In genomic region chrX:136820250-136820649, GRCm38 (mm10) we compare ENCODE assay signal across 9 mouse cellular contexts. TPM values are rescaled to one million over a fixed set of nuclear protein-coding genes. Genes with fewer than 3 reads are reported as not detected.
DNase-seq lines count a peak whose midpoint lies in the region; ATAC-seq and TF ChIP-seq lines count a peak whose summit lies in the region.
"Had no signal": no experiment of that assay in that cellular context is flagged by ENCODE, and none has a peak within 500 bp of the region (broad histone marks: within the 10 kb centered on the region; RNA-seq: fewer than 3 reads in every experiment).

No protein-coding gene starts in this region.

- no peak overlapping the region for H3K4me3 ChIP-seq in G1E (ENCODE audit: low read depth, low read length)
- H3K4me3 ChIP-seq in forebrain, embryonic 10.5 days = no peak overlapping the region

- H3K27ac ChIP-seq in forebrain, embryonic 10.5 days = peak overlapping the region; percentile 65; the same call in 1 of the 2 replicates

- no peaks in the 10 kb centered on the region for H3K27me3 ChIP-seq in G1E (ENCODE audit: insufficient read depth, low read length)
- H3K27me3 ChIP-seq in forebrain, embryonic 10.5 days (ENCODE audit: poor library complexity, severe bottlenecking) = peaks cover 91% of the 10 kb centered on the region

- peak; percentile 1 for DNase-seq in G1E (ENCODE audit: low spot score)
- DNase-seq in brain, embryonic 14.5 days (ENCODE audit: low read depth) = peak; percentile 90
- DNase-seq in forebrain, embryonic 10.5 days (ENCODE audit: extremely low spot score, low spot score) = peak; percentile 67
- peak; percentile 74 to 78 for DNase-seq in layer of hippocampus, postnatal 14 days (ENCODE audit: low spot score in 2 of 2)
- DNase-seq in lung, postnatal 4 days = peak; percentile 56 to 71
- peak; percentile 74 for DNase-seq in right cerebral cortex, adult 18-20 months
- DNase-seq in urinary bladder, postnatal 25 days (ENCODE audit: low spot score) = peak; percentile 49

- 27% methylated on average over 1 of the region's 1 CpGs for WGBS in forebrain, embryonic 10.5 days

- TF ChIP-seq POLR2A in brain, embryonic 14.5 days (IDR thresholded peaks at IDR 0.05; ENCODE audit: borderline replicate concordance, extremely low read depth, insufficient read depth, insufficient read length, poor library complexity, severe bottlenecking) = no peak

- no peak for TF ChIP-seq CTCF in G1E (IDR thresholded peaks at IDR 0.05; ENCODE audit: low read depth, low read length)
- peak; percentile 81; the same call in 1 of the 2 replicates for TF ChIP-seq CTCF in brain, embryonic 14.5 days (IDR thresholded peaks at IDR 0.05; ENCODE audit: borderline replicate concordance, extremely low read depth, insufficient read depth, insufficient read length)

- H3K9me3 ChIP-seq in G1E (replicated peaks) = no peaks in the 10 kb centered on the region
- H3K9me3 ChIP-seq in forebrain, embryonic 10.5 days = no peaks in the 10 kb centered on the region

- H3K4me1 ChIP-seq in G1E (ENCODE audit: insufficient read depth, low read depth, low read length) = no peaks in the 10 kb centered on the region
- no peaks in the 10 kb centered on the region for H3K4me1 ChIP-seq in forebrain, embryonic 10.5 days

- H3K36me3 ChIP-seq in G1E (replicated peaks) = no peaks in the 10 kb centered on the region
- H3K36me3 ChIP-seq in forebrain, embryonic 10.5 days (replicated peaks) = no peaks in the 10 kb centered on the region

- ATAC-seq in G1E (ENCODE audit: extremely low read depth, insufficient number of reproducible peaks, low FRiP score, poor library complexity, severe bottlenecking) = no peak
- ATAC-seq in hematopoietic stem cell, adult 5-6 weeks (replicated peaks in 1 of 2; ENCODE audit: insufficient read depth in 1 of 2, low FRiP score in 2 of 2, low TSS enrichment in 1 of 2, low read depth in 1 of 2, poor library complexity in 2 of 2, severe bottlenecking in 2 of 2) = peak; percentile 77 to 88

RNA-seq across cellular contexts. Expression of gene Plp1, which starts 2.2 kb away (rescaled TPM):
- total RNA-seq in G1E (2014; fragmentation: Nextera tagmentation) (0.45 and 0.97 TPM in 2 replicates), G1E (2017) (0.41 and 0.60 TPM in 2 replicates)
- 0.05 and 0.09 TPM in 2 replicates for polyA plus RNA-seq in G1E (2012)
- polyA plus RNA-seq in brain, embryonic 14.5 days (2012; rRNA removed) = 17.0 and 17.2 TPM in 2 replicates
- polyA plus RNA-seq in forebrain, embryonic 10.5 days (2016; fragmentation: Nextera tagmentation; extraction: Ambion mirVana) = 4.5 TPM in 2 replicates
- 3.4 and 3.6 TPM in 2 replicates for total RNA-seq in hematopoietic stem cell, adult 5-6 weeks (2017)
- 1,000 to 10,000 TPM; 1,032 to 1,112 TPM for total RNA-seq in layer of hippocampus, postnatal 14 days (2021)

RNA-seq across cellular contexts. Expression of gene Glra4, which starts 40.3 kb away (rescaled TPM):
- total RNA-seq in G1E (2014; fragmentation: Nextera tagmentation) (not detected in 2 replicates), G1E (2017) (not detected in 2 replicates)
- polyA plus RNA-seq in G1E (2012) = not detected in 2 replicates
- polyA plus RNA-seq in brain, embryonic 14.5 days (2012; rRNA removed) = 0.04 and 0.05 TPM in 2 replicates
- 0.12 and 0.16 TPM in 2 replicates for polyA plus RNA-seq in forebrain, embryonic 10.5 days (2016; fragmentation: Nextera tagmentation; extraction: Ambion mirVana)
- not detected in 2 replicates for total RNA-seq in hematopoietic stem cell, adult 5-6 weeks (2017)
- total RNA-seq in layer of hippocampus, postnatal 14 days (2021) = not detected
- polyA plus RNA-seq: liver, embryonic 16.5 days had no signal

RNA-seq across cellular contexts. Expression of gene Rab9b, which starts 48.3 kb away (rescaled TPM):
- total RNA-seq in G1E (2014; fragmentation: Nextera tagmentation) (not detected in 2 replicates), G1E (2017) (under 0.01 TPM in 1 of 2 replicates, not detected in the other)
- not detected in 2 replicates for polyA plus RNA-seq in G1E (2012)
- polyA plus RNA-seq in brain, embryonic 14.5 days (2012; rRNA removed) = 6.7 and 13.7 TPM in 2 replicates
- polyA plus RNA-seq in forebrain, embryonic 10.5 days (2016; fragmentation: Nextera tagmentation; extraction: Ambion mirVana) = 0.34 and 0.63 TPM in 2 replicates
- not detected in 2 replicates for total RNA-seq in hematopoietic stem cell, adult 5-6 weeks (2017)
- total RNA-seq in layer of hippocampus, postnatal 14 days (2021) = 10 to 100 TPM; 16.8 to 29.6 TPM
- polyA plus RNA-seq: liver, embryonic 16.5 days had no signal

Comparison
In these comparisons a context has a peak if more than half of its experiments do, and no peak if none do; other contexts are left out.
1. DNase-seq: peak in every context shown above with its lines; median percentile 90 in brain, embryonic 14.5 days; 76 in layer of hippocampus, postnatal 14 days; 74 in right cerebral cortex, adult 18-20 months; 67 in forebrain, embryonic 10.5 days; 64 in lung, postnatal 4 days; 49 in urinary bladder, postnatal 25 days; 1 in G1E.
2. RNA of gene Plp1, which starts 2.2 kb away (total RNA-seq): 1,032 to 1,112 TPM in layer of hippocampus, postnatal 14 days; 3.4 to 3.6 TPM in hematopoietic stem cell, adult 5-6 weeks and 0.41 to 0.97 TPM in G1E; every median in the first group is over 100 times any median in the second.
3. RNA of gene Rab9b, which starts 48.3 kb away (total RNA-seq): 16.8 to 29.6 TPM in layer of hippocampus, postnatal 14 days; under 0.01 TPM in G1E and not detected in hematopoietic stem cell, adult 5-6 weeks; every median in the first group is over 10 times any median in the second.